Mouse (Mus musculus): ENCODE measurements around the gene Nxpe5.

GRCm38 (mm10) chr5:138223287-138223686 lies 2.4 kb upstream of the Nxpe5 start:
- TF ChIP-seq CTCF (IDR thresholded peaks at IDR 0.05; ENCODE audit: extremely low read depth, insufficient read length, insufficient replicate concordance, low read depth, low read length), result no peak
- TF ChIP-seq POLR2A (IDR thresholded peaks at IDR 0.05; ENCODE audit: low read depth, low read length), result no peak

Data from small intestine, adult 2 months (tissue).